Mouse (Mus musculus) urinary bladder, postnatal 14 days (tissue): ENCODE data around the gene Zfp646.

Experiments used
- DNase-seq: peaks from one replicate; pipeline ENCODE4 v3.0.0; 2021; ENCODE audit warnings: low spot score

Gene Zfp646

DNA sequence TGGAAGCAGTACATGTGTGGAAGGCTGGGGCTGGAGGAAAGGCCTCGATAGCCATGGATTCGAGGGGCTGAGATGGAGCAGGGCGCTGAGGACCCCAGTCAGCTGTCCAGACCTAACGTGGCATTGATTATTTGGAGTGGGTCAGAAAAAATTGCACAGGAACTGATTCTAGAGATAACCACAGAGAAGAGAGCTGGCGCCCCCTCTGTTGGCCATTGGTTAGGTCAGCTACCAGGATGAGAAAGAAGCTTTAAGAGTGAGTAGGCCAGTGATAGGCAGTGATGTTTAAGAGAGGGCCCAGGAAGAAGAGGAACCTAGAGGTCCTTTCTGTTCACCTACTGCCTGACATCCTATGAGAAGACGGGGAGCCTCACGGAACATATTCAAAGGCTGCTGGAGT, 43.3 kb downstream of the Zfp646 start:
- DNase-seq = no peak

DNA sequence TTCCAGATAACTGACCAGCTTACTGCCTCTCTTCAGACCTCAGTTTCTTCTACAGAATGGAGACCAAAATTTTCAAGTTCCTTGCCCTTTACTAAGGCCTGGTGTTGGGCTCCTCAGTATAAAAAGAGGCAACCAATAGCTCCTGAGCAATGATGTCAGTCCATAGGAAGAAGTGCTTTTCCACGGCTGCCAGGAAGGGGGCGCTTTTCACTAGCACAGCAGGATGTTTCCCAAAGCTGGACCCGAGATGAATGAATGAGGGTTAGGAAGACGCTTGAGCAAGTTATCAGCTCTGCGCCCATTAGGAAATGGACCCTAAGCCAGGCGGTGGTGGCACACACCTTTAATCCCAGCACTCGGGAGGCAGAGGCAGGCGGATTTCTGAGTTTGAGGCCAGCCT, 45.5 kb downstream of the Zfp646 start:
- no peak for DNase-seq

DNA sequence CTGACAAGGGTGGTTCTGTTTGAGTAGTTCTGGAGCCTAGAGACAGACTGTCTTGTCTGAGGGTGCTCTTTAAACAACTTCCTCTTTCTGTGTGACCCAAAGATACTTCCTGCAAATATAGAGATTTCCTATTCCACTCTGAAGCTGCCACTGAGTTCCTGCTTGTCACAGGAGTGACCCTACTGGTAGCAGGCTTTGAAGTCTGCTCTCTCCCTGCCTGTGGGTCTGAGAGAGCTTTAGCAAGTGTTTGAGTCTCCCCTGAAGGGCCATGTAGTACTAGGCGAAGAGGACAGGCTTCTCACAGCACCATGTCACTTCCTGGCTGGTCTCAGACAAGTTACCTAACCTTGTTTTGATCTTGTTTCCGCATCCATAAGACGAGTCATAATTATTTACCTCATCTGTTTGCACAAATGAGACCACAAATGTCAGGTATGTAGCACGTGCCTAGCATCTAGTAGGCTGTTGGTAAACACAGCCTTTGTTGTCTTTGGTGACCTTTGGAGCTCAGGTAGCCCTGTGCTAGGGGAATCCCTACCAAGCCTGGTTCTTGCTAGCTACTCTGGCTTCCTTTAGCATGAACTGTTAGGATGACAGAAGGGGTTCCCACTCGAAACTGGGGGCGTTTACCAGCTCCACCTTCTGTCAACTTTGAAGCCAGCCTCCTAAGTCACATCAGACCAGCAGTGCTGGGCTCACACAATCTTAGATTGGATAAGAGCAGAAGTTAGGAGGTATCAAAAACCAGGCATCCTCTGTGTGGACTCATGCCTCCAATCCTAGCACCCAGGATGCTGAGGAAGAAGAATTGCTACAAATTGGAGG, 46.6 kb downstream of the Zfp646 start:
- no peak for DNase-seq

DNA sequence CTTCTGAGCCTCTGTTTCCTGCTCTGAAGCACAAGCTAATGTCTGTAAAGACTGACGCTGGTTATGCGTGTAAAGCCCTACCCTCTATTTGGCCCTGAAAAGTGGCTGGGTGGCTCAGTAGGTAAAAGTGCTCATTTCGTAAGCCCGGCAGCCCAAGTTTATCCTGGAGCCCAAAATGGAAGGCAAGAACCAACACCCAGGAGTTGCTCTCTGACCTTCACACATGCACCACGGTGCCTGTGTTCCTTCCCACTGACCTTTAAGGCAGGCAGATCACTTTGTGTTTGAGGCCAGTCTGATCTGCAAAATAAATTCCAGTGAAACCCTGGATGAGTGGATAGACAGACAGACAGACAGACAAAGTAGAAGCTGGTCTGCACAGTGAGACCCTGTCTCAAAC, 47.7 kb downstream of the Zfp646 start:
- no peak for DNase-seq

DNA sequence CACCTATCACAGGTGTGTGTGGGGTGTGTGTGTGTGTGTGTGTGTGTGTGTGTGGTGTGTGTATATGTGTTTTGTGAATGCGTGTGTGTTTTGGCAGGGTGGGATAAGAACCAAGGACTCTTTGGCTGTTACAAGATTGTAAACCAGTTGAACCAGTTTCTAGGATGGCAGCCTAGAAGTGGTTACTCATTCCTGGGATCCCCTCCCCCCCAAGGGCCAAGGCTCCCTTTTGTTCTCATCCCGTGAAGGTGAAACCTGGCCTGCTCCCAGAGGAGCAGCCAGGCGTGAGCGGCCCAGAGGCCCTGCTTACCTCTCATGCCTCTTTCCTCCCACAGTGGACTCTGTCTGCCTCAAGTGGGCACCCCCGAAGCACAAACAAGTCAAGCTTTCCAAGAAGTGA, 49.2 kb downstream of the Zfp646 start:
- DNase-seq = peak; percentile 80

DNA sequence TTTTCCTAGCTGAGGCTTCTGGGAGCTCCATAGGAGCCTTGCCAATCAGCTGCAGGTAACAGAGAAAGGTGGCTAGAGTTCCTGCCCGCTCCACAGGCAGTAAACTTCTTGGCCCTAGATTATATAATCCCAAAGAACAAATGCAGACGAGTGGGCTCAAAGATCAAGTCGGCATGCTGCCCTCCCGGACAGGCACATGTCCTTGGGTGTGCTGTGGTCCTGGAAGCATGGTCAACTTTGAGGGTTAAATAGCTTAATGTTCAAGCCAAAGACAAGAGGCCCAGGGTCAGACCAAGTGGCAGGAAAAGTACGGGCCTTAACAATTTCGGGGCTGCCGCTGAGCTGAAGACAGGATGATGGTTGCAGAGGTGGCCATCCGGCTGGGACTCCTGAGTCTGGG, 50.0 kb downstream of the Zfp646 start:
- no peak for DNase-seq

DNA sequence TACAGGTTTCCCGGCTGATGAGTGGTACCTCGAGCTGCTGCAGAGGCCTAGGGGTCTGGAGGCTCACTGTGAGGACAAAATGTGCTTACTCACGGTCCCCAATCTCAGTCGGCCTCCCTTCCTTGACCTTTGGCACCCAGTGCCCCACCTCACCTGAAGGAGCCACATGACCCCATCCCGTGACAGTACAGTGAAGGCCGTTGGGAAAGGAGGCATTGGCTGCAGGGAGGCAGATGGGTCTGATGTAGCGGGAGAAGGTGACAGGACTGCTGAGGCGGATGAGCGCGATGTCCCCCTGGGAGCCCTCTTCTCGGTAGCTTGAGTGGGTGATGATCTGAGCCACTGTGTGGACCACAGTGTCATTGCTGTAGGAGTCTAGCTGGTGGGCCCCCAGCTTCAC, 50.8 kb downstream of the Zfp646 start:
- DNase-seq = no peak

DNA sequence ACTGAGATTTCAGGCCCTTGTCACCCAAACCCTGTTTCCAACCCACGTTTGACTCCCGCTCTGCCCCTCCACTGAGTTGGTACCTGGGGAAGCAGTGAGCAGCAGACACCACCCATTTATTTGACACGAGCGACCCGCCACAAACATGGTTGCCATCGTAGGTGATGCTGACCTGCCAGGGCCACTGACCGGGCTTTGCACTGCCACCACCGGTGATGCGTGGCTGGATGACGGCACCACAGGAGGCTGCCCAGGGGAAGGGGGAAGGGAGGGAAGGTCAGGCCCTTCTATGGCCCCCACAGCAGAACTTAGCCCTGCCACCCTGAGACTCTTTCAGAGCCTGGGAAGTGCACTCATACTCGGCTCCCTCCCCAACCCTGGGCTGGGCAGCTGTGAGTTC, 51.7 kb downstream of the Zfp646 start:
- DNase-seq = no peak

DNA sequence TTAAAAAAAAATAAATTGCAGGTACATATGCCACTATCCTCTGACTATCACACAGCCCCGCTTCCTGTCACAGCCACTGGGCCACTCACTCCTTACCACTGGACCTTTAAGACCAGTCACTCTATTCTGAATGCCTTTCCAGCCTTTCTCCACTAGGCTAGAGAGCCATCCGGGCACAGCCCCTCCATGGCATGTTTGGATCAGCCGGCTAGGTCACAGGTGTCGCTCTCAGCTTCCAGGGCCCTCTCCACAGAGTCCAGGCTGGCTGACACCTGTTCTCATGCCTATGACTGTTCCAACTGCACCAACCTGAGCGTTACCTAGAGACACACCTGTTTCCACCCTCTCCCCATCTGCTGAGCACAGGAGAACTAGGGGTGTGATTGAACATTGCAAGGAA, 52.6 kb downstream of the Zfp646 start:
- no peak for DNase-seq

DNA sequence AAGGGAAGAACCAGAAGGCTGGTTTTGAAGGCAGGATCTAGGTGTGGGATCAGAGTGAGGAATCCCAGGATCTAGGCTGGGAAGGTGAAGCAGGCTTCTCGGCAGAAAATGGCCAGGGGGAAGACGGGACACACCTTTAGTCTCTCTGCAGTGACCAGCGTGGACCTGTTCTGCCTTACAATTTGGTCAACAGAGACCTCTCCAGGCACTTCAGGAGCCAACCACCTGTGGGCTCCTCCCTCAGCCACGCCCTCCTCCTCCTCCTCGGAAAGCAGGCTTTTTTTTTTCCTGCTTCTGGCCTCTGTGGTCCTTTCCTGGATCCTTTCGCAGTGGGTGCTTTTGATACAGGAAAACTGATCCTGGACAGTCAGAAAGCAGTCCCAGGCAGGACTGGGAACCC, 53.9 kb downstream of the Zfp646 start, which contains the start of gene Prss8:
Prss8 (minus strand) TSS at position 182 of the 400 bp plus-strand sequence.
- DNase-seq = peak; percentile 88

DNA sequence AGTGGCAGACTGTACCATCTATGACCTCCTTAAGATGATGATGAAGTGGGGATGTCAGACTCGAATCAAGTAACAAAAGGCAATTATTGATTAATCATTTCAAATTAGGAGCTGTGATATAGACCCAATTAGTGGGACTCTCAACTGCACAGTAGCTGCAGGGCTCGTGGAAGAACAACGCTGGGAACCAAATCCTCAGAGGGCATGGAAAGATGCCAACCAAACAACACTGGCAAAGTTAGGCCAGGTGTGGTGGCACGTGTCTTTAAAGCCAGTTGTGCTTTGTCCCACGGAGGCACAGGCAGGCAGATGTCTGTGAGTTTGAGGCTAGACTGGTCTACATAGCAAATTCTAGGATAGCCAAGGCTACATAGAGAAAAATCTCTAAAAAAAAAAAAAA, 54.6 kb downstream of the Zfp646 start:
- DNase-seq = no peak

DNA sequence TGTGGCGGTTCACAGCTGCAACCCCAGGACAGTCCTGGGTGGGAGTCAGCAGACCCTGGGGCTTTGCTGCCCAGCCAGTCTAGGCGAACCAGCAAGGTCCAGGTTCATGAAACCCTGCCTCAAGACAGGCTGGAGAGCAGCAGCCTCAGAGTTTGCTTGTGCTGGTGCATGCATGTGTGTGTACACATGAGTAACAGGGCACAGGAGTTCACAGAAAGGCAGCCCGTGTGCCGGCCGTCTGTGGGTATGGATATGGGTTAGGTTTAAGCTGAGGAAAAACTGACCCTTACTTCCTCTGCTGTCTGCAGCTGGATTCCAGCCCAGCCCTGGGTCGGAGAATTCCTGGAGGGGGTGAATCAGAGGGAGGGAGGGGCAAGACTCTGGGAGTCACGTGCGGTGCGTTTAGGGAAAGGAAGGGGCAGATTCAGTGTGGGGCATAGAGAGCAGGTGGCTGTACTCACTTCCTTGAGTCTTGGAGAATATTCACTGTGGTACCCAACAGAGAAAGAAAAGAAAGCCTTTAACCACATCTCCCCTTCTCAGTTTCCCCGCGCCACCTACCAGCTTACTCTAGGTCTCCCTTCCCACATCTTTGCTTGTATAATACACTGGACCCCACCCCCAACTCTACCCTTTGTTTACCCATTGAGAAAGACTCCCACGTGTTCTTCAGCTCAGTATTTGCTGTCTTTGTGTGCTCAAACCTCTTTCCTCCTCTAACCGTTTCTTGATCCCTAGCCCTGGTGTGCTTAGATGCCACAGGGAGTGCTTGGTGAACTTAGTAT, 55.5 kb downstream of the Zfp646 start:
- peak; percentile 70 for DNase-seq

DNA sequence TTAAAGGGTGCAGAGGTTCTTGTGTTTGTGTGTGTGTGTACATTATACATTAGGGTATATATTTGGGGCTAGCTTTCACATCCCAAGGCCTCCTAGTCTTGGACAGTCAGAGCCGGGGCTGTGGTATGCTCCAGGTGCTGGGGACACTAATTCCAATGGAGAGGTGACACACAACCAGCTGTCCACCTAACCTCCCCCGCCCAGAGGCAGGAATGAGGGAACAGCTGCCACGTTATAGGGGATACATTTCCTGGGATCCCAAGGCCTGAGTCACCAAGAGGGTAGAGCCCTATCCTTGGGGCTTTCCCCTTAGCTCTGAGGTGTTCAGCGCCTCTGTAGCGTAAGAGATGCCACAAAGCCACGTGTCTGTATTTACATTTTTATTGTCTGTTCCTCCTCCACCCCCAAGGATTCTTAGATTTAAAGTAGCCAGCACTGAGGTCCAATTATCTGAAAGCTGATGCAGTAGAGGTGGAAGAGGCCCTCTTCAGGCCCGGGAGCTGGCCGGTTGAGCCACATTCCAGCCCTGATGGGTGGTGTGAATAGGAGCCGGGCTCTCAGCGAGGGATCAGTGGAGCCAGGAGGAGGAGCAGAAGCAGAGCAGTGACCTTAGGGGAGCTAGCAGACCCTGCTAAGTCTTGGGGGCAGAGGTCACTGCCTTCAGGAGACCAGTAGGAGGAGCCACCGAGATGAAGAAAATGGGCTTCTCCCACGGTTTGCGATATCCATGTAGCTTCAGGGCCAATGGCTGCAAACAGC, 56.4 kb downstream of the Zfp646 start:
- peak; percentile 74 for DNase-seq

DNA sequence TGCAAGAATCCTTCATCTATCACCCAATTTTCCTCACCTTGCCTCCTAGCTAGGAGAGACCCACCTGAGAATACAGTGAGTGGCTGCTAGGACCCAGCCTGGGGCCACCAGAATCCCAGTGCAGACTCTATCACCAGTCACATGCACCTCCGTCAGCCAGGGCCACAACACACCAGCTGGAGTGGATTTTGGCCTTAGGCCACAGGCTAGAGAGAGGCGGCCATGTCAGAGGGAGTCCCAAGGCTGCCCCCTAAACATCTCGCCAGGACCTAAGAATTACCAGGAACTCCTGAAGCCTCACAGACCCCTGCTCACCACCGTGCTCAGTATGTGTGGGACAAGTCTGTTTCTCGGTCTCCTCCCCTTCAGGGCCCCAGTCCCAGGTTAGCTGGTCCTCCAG, 58.1 kb downstream of the Zfp646 start:
- DNase-seq = no peak

DNA sequence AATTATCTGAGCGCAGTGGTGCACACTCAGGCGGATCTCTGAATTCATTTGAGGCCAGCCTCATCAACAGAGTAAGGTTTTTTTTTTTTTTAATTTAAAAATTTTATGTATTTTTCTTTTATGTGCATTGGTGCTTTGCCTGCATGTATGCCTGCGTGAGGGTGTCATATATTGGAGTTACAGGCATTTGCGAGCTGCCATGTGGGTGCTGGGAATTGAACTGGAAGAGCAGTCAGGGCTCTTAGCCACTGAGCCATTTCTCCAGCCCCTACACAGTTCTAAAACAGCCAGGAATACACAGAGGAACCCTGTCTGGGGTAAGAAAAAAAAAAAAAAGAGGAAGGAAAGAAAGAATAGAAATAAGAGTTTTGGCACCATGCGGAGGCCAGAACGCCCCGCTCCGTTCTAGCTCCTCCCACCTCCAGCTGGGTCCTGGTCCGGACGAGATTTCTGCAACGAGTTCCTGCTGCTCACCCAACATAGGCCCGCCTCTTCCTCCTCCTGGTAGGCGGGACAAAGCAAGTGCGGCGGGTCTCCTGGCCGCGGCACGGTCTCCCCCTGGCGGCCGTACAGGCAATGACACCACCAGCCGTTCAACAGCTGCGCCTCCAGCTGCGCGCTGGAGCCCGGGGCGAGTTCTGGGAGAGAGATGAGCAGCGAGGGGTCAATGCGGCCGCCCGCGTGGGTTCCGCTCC, 59.2 kb downstream of the Zfp646 start:
- DNase-seq = peak; percentile 96
